Mouse (Mus musculus) fat pad, adult 2 months (tissue): ENCODE measurements around the gene S100a4.

ENCODE experiments used
- DNase-seq: peaks from one replicate; pipeline ENCODE4 v3.0.0-alpha.2; 2011; ENCODE audit warnings: low read depth, low spot score; ENCODE audit errors: extremely low read depth

S100a4 gene

GRCm38 (mm10) chr3:90603623-90604022, at the start of gene S100a4:
TSS of gene S100a4 (plus strand) at chr3:90603771.
- DNase-seq: no peak

GRCm38 (mm10) chr3:90555954-90556353, 47.6 kb upstream of the S100a4 start:
- DNase-seq: no peak

- no peak for DNase-seq
Measured at GRCm38 (mm10) chr3:90560008-90560628, 43.5 kb upstream of the S100a4 start, which contains the start of gene S100a3. TSS of gene S100a3 (plus strand) at chr3:90560578.

GRCm38 (mm10) chr3:90574691-90575090, 28.9 kb upstream of the S100a4 start:
- no peak for DNase-seq

- DNase-seq: no peak
Measured at GRCm38 (mm10) chr3:90575320-90575719, 28.3 kb upstream of the S100a4 start.

GRCm38 (mm10) chr3:90576351-90577001, 27.1 kb upstream of the S100a4 start:
- DNase-seq: no peak

- DNase-seq: no peak
Measured at GRCm38 (mm10) chr3:90579433-90579832, 24.1 kb upstream of the S100a4 start.

GRCm38 (mm10) chr3:90581141-90581540, 22.4 kb upstream of the S100a4 start:
- no peak for DNase-seq

- no peak for DNase-seq
Measured at GRCm38 (mm10) chr3:90582156-90582555, 21.4 kb upstream of the S100a4 start.

GRCm38 (mm10) chr3:90582556-90582955, 21.0 kb upstream of the S100a4 start:
- DNase-seq: no peak

- DNase-seq: no peak
Measured at GRCm38 (mm10) chr3:90583893-90584292, 19.7 kb upstream of the S100a4 start.

GRCm38 (mm10) chr3:90585595-90585994, 18.0 kb upstream of the S100a4 start:
- no peak for DNase-seq

- no peak for DNase-seq
Measured at GRCm38 (mm10) chr3:90586016-90586643, 17.4 kb upstream of the S100a4 start.

GRCm38 (mm10) chr3:90586906-90587305, 16.7 kb upstream of the S100a4 start:
- no peak for DNase-seq

- no peak for DNase-seq
Measured at GRCm38 (mm10) chr3:90587361-90588101, 16.0 kb upstream of the S100a4 start.

- DNase-seq: no peak
Measured at GRCm38 (mm10) chr3:90589390-90589789, 14.2 kb upstream of the S100a4 start.

GRCm38 (mm10) chr3:90589947-90590346, 13.6 kb upstream of the S100a4 start, which contains the start of gene S100a2:
TSS of gene S100a2 (plus strand) at chr3:90590247.
- no peak for DNase-seq

- no peak for DNase-seq
Measured at GRCm38 (mm10) chr3:90594466-90594865, 9.1 kb upstream of the S100a4 start.

GRCm38 (mm10) chr3:90595556-90595955, 8.0 kb upstream of the S100a4 start:
- DNase-seq: no peak

- no peak for DNase-seq
Measured at GRCm38 (mm10) chr3:90596810-90597209, 6.8 kb upstream of the S100a4 start.

- no peak for DNase-seq
Measured at GRCm38 (mm10) chr3:90597736-90598135, 5.8 kb upstream of the S100a4 start.
